Mouse (Mus musculus): ENCODE measurements around the gene E130218I03Rik. TPM values are rescaled to one million over a fixed set of nuclear protein-coding genes. Genes with fewer than 3 reads are reported as not detected.
A peak's percentile ranks its signal among the peaks of the same experiment; 100 is the strongest.

E130218I03Rik gene
- polyA plus RNA-seq, 1 experiment from 2014 or later = 0.67 TPM

DNA sequence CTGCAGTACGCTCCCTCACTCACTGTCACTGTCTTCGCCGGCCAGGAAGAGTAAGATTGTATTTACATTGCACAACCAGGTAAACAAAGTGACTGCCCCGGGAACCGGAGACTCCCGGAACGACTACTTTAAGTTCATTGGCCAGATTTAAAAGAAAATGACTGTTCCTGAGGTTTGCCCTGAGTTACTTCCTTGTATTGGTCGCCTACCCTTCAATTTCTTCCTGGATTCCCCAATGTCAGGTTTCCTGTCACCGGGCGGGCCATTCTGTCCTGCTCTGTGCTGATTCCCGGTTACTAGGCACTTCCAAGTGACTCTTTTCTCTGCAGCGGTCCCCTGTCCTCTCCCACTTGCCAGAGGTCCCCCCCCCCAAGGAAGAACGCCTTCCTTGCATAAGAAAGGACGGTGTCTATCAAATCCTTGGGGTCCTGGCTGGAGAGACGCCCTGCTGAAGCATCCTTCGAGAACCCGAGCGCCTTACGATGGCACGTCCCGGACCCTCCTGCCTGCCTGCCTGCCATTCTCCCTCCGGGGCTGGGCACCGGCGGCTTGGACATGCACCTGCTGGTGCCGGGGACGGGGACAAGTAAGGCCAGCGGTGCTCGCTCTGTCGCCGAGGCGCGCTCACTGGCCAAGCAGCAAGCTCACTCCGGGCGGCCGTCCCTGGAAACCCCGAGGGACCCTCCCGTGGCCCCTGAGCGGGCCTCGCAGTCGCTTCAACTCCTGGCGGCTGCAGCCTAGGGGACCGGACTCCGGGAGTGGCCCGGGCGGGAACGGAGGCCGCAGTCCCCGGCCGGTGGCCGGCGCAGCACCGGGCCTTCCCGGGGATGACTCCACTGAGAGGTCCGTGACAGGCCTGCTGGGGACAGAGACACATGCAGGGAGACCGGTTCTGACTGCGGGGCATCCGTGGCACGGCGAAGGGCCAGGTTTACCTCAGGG, 43.0 kb downstream of the E130218I03Rik start:
- 1% methylated on average over 59 of the region's 59 CpGs for WGBS
- Histone ChIP-seq H3K36me3 (ENCODE audit: insufficient read depth, low read length) (peaks cover 17% of the 10 kb centered on the region), H3K9me3 (ENCODE audit: low read length) (no peaks in the 10 kb centered on the region), H3K27ac (ENCODE audit: low read length) (peak overlapping the region; percentile 39; the same call in 1 of the 2 replicates), H3K4me3 (ENCODE audit: low read length) (peak overlapping the region; percentile 72), H3K9ac (replicated peaks; ENCODE audit: low read length) (peak overlapping the region; percentile 81), H3K27me3 (ENCODE audit: insufficient read depth, low read length) (no peaks in the 10 kb centered on the region), H3K4me1 (ENCODE audit: insufficient read depth, low read length) (peaks cover 22% of the 10 kb centered on the region), H3K4me2 (replicated peaks; ENCODE audit: low read depth, low read length) (peak overlapping the region; percentile 70)
- peak; percentile 43 for ATAC-seq (ENCODE audit: low FRiP score, low TSS enrichment)

GRCm38 (mm10) chr4:134287168-134287564, 43.7 kb downstream of the E130218I03Rik start:
- H3K4me1 ChIP-seq (ENCODE audit: insufficient read depth, low read length) = peaks cover 22% of the 10 kb centered on the region
- peak overlapping the region; percentile 70 for H3K4me2 ChIP-seq (replicated peaks; ENCODE audit: low read depth, low read length)
- H3K36me3 ChIP-seq (ENCODE audit: insufficient read depth, low read length) = peaks cover 15% of the 10 kb centered on the region
- H3K27me3 ChIP-seq (ENCODE audit: insufficient read depth, low read length) = no peaks in the 10 kb centered on the region
- peak overlapping the region; percentile 97 for H3K27ac ChIP-seq (ENCODE audit: low read length)
- H3K4me3 ChIP-seq (ENCODE audit: low read length) = peak overlapping the region; percentile 72
- H3K9ac ChIP-seq (replicated peaks; ENCODE audit: low read length) = peak overlapping the region; percentile 81
- no peaks in the 10 kb centered on the region for H3K9me3 ChIP-seq (ENCODE audit: low read length)
- ATAC-seq (ENCODE audit: low FRiP score, low TSS enrichment) = peak; percentile 97
- under 1% methylated on average over 51 of the region's 59 CpGs for WGBS

- Histone ChIP-seq H3K27ac (ENCODE audit: low read length) (peak within 1 kb of the TSS; percentile 97), H3K36me3 (ENCODE audit: insufficient read depth, low read length) (peaks cover 13% of the 10 kb centered on the region; the same call in 1 of the 2 replicates), H3K4me1 (ENCODE audit: insufficient read depth, low read length) (peaks cover 22% of the 10 kb centered on the region), H3K4me2 (replicated peaks; ENCODE audit: low read depth, low read length) (peak within 1 kb of the TSS; percentile 70), H3K27me3 (ENCODE audit: insufficient read depth, low read length) (peaks cover 3% of the 10 kb centered on the region; the same call in 1 of the 2 replicates), H3K9ac (replicated peaks; ENCODE audit: low read length) (peak within 1 kb of the TSS; percentile 81), H3K9me3 (ENCODE audit: low read length) (no peaks in the 10 kb centered on the region), H3K4me3 (ENCODE audit: low read length) (peak within 1 kb of the TSS; percentile 72)
- under 1% methylated on average over 43 of the region's 43 CpGs for WGBS
- peak; percentile 89 for ATAC-seq (ENCODE audit: low FRiP score, low TSS enrichment)
Observed at GRCm38 (mm10) chr4:134287575-134288025, 44.1 kb downstream of the E130218I03Rik start, which contains the start of gene Pdik1l. Gene Pdik1l, minus strand, starts transcription at chr4:134287895.

- Histone ChIP-seq H3K36me3 (ENCODE audit: insufficient read depth, low read length) (0 out of 2 replicates have a peak, but pooled peaks cover 7% of the 10 kb centered on the region), H3K9me3 (ENCODE audit: low read length) (no peaks in the 10 kb centered on the region), H3K27ac (ENCODE audit: low read length) (peak overlapping the region; percentile 97), H3K4me1 (ENCODE audit: insufficient read depth, low read length) (peaks cover 22% of the 10 kb centered on the region), H3K4me2 (replicated peaks; ENCODE audit: low read depth, low read length) (peak overlapping the region; percentile 70), H3K27me3 (ENCODE audit: insufficient read depth, low read length) (peaks cover 6% of the 10 kb centered on the region; the same call in 1 of the 2 replicates), H3K4me3 (ENCODE audit: low read length) (peak overlapping the region; percentile 72), H3K9ac (replicated peaks; ENCODE audit: low read length) (peak overlapping the region; percentile 81)
- no peak for ATAC-seq (ENCODE audit: low FRiP score, low TSS enrichment)
- 13% methylated on average over 11 of the region's 11 CpGs for WGBS
Observed at GRCm38 (mm10) chr4:134288397-134289256, 45.2 kb downstream of the E130218I03Rik start.

GRCm38 (mm10) chr4:134292067-134292466, 48.6 kb downstream of the E130218I03Rik start:
- Histone ChIP-seq H3K9ac (replicated peaks; ENCODE audit: low read length) (no peak overlapping the region), H3K4me2 (replicated peaks; ENCODE audit: low read depth, low read length) (no peak overlapping the region), H3K36me3 (ENCODE audit: insufficient read depth, low read length) (no peaks in the 10 kb centered on the region), H3K4me1 (ENCODE audit: insufficient read depth, low read length) (peaks cover 14% of the 10 kb centered on the region), H3K9me3 (ENCODE audit: low read length) (peaks cover 3% of the 10 kb centered on the region; the same call in 1 of the 2 replicates), H3K27me3 (ENCODE audit: insufficient read depth, low read length) (peaks cover 6% of the 10 kb centered on the region; the same call in 1 of the 2 replicates), H3K27ac (ENCODE audit: low read length) (no peak overlapping the region), H3K4me3 (ENCODE audit: low read length) (no peak overlapping the region)
- 19% methylated on average over 7 of the region's 7 CpGs for WGBS
- no peak for ATAC-seq (ENCODE audit: low FRiP score, low TSS enrichment)

- H3K9ac ChIP-seq (replicated peaks; ENCODE audit: low read length) = no peak overlapping the region
- peaks cover 6% of the 10 kb centered on the region; the same call in 1 of the 2 replicates for H3K27me3 ChIP-seq (ENCODE audit: insufficient read depth, low read length)
- H3K9me3 ChIP-seq (ENCODE audit: low read length) = peaks cover 3% of the 10 kb centered on the region; the same call in 1 of the 2 replicates
- no peak for ATAC-seq (ENCODE audit: low FRiP score, low TSS enrichment)
- H3K4me1 ChIP-seq (ENCODE audit: insufficient read depth, low read length) = peaks cover 12% of the 10 kb centered on the region
- H3K4me3 ChIP-seq (ENCODE audit: low read length) = no peak overlapping the region
- no peak overlapping the region for H3K4me2 ChIP-seq (replicated peaks; ENCODE audit: low read depth, low read length)
- H3K27ac ChIP-seq (ENCODE audit: low read length) = no peak overlapping the region
- WGBS = 67% methylated on average over 18 of the region's 18 CpGs
- H3K36me3 ChIP-seq (ENCODE audit: insufficient read depth, low read length) = no peaks in the 10 kb centered on the region
Observed at GRCm38 (mm10) chr4:134293061-134293691, 49.7 kb downstream of the E130218I03Rik start.

DNA sequence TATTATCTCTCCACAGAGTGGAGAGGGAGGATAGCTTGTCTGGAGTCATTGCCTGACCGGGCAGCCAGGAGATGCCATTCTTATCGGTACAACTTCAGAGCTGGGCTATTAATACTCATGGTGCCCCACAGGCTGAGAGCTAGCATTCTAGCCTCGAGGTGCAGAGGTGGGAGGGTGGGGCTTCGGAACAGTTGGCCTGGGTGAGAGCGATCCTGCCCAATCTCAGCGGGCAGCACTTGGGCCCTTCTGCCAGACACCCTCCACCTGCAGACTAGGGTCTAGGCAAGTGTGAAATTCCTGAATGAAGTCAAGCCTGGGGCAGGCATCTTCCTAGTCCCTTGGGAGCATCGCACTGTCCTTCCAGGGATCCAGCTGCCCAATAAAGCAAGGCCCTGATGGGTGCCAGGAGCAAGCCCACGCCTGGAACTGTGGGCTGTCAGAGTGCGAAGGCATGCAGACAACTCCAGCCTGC, 50.3 kb downstream of the E130218I03Rik start:
- 59% methylated on average over 9 of the region's 9 CpGs for WGBS
- peaks cover 6% of the 10 kb centered on the region; the same call in 1 of the 2 replicates for H3K27me3 ChIP-seq (ENCODE audit: insufficient read depth, low read length)
- ATAC-seq (ENCODE audit: low FRiP score, low TSS enrichment) = no peak

More for the DNA sequence above, 50.3 kb downstream of the E130218I03Rik start:
- Histone ChIP-seq H3K27ac (ENCODE audit: low read length) (no peak overlapping the region), H3K4me2 (replicated peaks; ENCODE audit: low read depth, low read length) (no peak overlapping the region), H3K36me3 (ENCODE audit: insufficient read depth, low read length) (no peaks in the 10 kb centered on the region), H3K9ac (replicated peaks; ENCODE audit: low read length) (no peak overlapping the region), H3K4me3 (ENCODE audit: low read length) (no peak overlapping the region), H3K4me1 (ENCODE audit: insufficient read depth, low read length) (peaks cover 7% of the 10 kb centered on the region), H3K9me3 (ENCODE audit: low read length) (peaks cover 3% of the 10 kb centered on the region; the same call in 1 of the 2 replicates)

Measured in kidney, embryonic 16.5 days (tissue).